Mouse (Mus musculus): ENCODE results near the gene Rfx5. TPM values are rescaled to one million over a fixed set of nuclear protein-coding genes. Genes with fewer than 3 reads are reported as not detected.
"Not testable (repeated sequence)": the region's sequence is repeated elsewhere in the genome, so short reads cannot be mapped to it uniquely, and the experiment has no call there.

The Rfx5 gene
- 6.7 and 10.8 TPM in 2 replicates for polyA plus RNA-seq (2016; fragmentation: Nextera tagmentation; extraction: Ambion mirVana)

- DNase-seq (ENCODE audit: low spot score): peak; percentile 90
- H3K27ac ChIP-seq: peak within 1 kb of the TSS; percentile 98
- H3K9me3 ChIP-seq (replicated peaks): no peaks in the 10 kb centered on the region
- peaks cover 16% of the 10 kb centered on the region for H3K4me1 ChIP-seq
- H3K36me3 ChIP-seq: peaks cover 44% of the 10 kb centered on the region
- peak within 1 kb of the TSS; percentile 84 for H3K4me3 ChIP-seq
- H3K27me3 ChIP-seq (ENCODE audit: low read depth, poor library complexity, severe bottlenecking): no peaks in the 10 kb centered on the region
- under 1% methylated on average over 50 of the region's 50 CpGs for WGBS
Measured at GRCm38 (mm10) chr3:94953764-94954616, at the start of gene Rfx5. Gene Rfx5 (plus strand): TSS chr3:94954075.

GRCm38 (mm10) chr3:94904759-94905158 is 49.1 kb upstream of the Rfx5 start:
- DNase-seq (ENCODE audit: low spot score); H3K4me3 ChIP-seq; H3K4me1 ChIP-seq; H3K27me3 ChIP-seq (ENCODE audit: low read depth, poor library complexity, severe bottlenecking); H3K27ac ChIP-seq; H3K9me3 ChIP-seq (replicated peaks); H3K36me3 ChIP-seq: not testable (repeated sequence)
- WGBS: 73% methylated on average over 3 of the region's 3 CpGs

- Histone ChIP-seq H3K4me1 (no peaks in the 10 kb centered on the region), H3K27me3 (ENCODE audit: low read depth, poor library complexity, severe bottlenecking) (no peaks in the 10 kb centered on the region), H3K4me3 (no peak overlapping the region), H3K36me3 (no peaks in the 10 kb centered on the region), H3K27ac (no peak overlapping the region), H3K9me3 (replicated peaks) (no peaks in the 10 kb centered on the region)
- WGBS: 64% methylated on average over 1 of the region's 1 CpGs
- no peak for DNase-seq (ENCODE audit: low spot score)
Measured at GRCm38 (mm10) chr3:94906482-94906881, 47.4 kb upstream of the Rfx5 start.

GRCm38 (mm10) chr3:94911050-94911693 is 42.7 kb upstream of the Rfx5 start:
- no peaks in the 10 kb centered on the region for H3K4me1 ChIP-seq

GRCm38 (mm10) chr3:94913801-94914200 is 40.1 kb upstream of the Rfx5 start:
- Histone ChIP-seq H3K27ac (no peak overlapping the region), H3K4me1 (no peaks in the 10 kb centered on the region), H3K4me3 (no peak overlapping the region), H3K36me3 (no peaks in the 10 kb centered on the region), H3K9me3 (replicated peaks) (no peaks in the 10 kb centered on the region), H3K27me3 (ENCODE audit: low read depth, poor library complexity, severe bottlenecking) (no peaks in the 10 kb centered on the region)
- 67% methylated on average over 5 of the region's 5 CpGs for WGBS
- no peak for DNase-seq (ENCODE audit: low spot score)

More at GRCm38 (mm10) chr3:94911050-94911693, 42.7 kb upstream of the Rfx5 start:
- no peaks in the 10 kb centered on the region for H3K36me3 ChIP-seq
- WGBS: 79% methylated on average over 2 of the region's 2 CpGs
- no peak for DNase-seq (ENCODE audit: low spot score)
- no peaks in the 10 kb centered on the region for H3K9me3 ChIP-seq (replicated peaks)
- no peak overlapping the region for H3K27ac ChIP-seq
- H3K27me3 ChIP-seq (ENCODE audit: low read depth, poor library complexity, severe bottlenecking): no peaks in the 10 kb centered on the region
- no peak overlapping the region for H3K4me3 ChIP-seq

- Histone ChIP-seq H3K36me3 (no peaks in the 10 kb centered on the region), H3K4me3 (no peak overlapping the region), H3K27me3 (ENCODE audit: low read depth, poor library complexity, severe bottlenecking) (no peaks in the 10 kb centered on the region), H3K27ac (no peak overlapping the region), H3K9me3 (replicated peaks) (no peaks in the 10 kb centered on the region), H3K4me1 (no peaks in the 10 kb centered on the region)
- DNase-seq (ENCODE audit: low spot score): no peak
- 88% methylated on average over 7 of the region's 7 CpGs for WGBS
Measured at GRCm38 (mm10) chr3:94915903-94916741, 37.8 kb upstream of the Rfx5 start.

- Histone ChIP-seq H3K4me1 (no peaks in the 10 kb centered on the region), H3K36me3 (no peaks in the 10 kb centered on the region), H3K9me3 (replicated peaks) (no peaks in the 10 kb centered on the region), H3K27me3 (ENCODE audit: low read depth, poor library complexity, severe bottlenecking) (0 out of 2 replicates have a peak, but pooled peaks cover 2% of the 10 kb centered on the region), H3K27ac (no peak overlapping the region), H3K4me3 (no peak overlapping the region)
- DNase-seq (ENCODE audit: low spot score): no peak
- 72% methylated on average over 14 of the region's 14 CpGs for WGBS
Measured at GRCm38 (mm10) chr3:94917816-94918361, 36.0 kb upstream of the Rfx5 start.

- H3K36me3 ChIP-seq: no peaks in the 10 kb centered on the region
- no peak overlapping the region for H3K4me3 ChIP-seq
- no peaks in the 10 kb centered on the region for H3K4me1 ChIP-seq
- no peaks in the 10 kb centered on the region for H3K9me3 ChIP-seq (replicated peaks)
- WGBS: 65% methylated on average over 4 of the region's 4 CpGs
- no peak overlapping the region for H3K27ac ChIP-seq
- no peak for DNase-seq (ENCODE audit: low spot score)
- H3K27me3 ChIP-seq (ENCODE audit: low read depth, poor library complexity, severe bottlenecking): 0 out of 2 replicates have a peak, but pooled peaks cover 2% of the 10 kb centered on the region
Measured at GRCm38 (mm10) chr3:94918845-94919244, 35.0 kb upstream of the Rfx5 start.

GRCm38 (mm10) chr3:94921104-94921503 is 32.8 kb upstream of the Rfx5 start:
- no peaks in the 10 kb centered on the region for H3K9me3 ChIP-seq (replicated peaks)
- H3K36me3 ChIP-seq: no peaks in the 10 kb centered on the region

GRCm38 (mm10) chr3:94922333-94922732 is 31.5 kb upstream of the Rfx5 start:
- no peak overlapping the region for H3K4me3 ChIP-seq
- WGBS: 24% methylated on average over 3 of the region's 3 CpGs
- H3K27ac ChIP-seq: no peak overlapping the region
- H3K4me1 ChIP-seq: no peaks in the 10 kb centered on the region
- no peak for DNase-seq (ENCODE audit: low spot score)
- H3K36me3 ChIP-seq: no peaks in the 10 kb centered on the region
- H3K9me3 ChIP-seq (replicated peaks): no peaks in the 10 kb centered on the region
- 0 out of 2 replicates have a peak, but pooled peaks cover 2% of the 10 kb centered on the region for H3K27me3 ChIP-seq (ENCODE audit: low read depth, poor library complexity, severe bottlenecking)

More at GRCm38 (mm10) chr3:94921104-94921503, 32.8 kb upstream of the Rfx5 start:
- Histone ChIP-seq H3K27me3 (ENCODE audit: low read depth, poor library complexity, severe bottlenecking) (0 out of 2 replicates have a peak, but pooled peaks cover 2% of the 10 kb centered on the region), H3K4me3 (no peak overlapping the region), H3K27ac (no peak overlapping the region), H3K4me1 (no peaks in the 10 kb centered on the region)
- no peak for DNase-seq (ENCODE audit: low spot score)
- 55% methylated on average over 3 of the region's 3 CpGs for WGBS

- Histone ChIP-seq H3K4me1 (no peaks in the 10 kb centered on the region), H3K27me3 (ENCODE audit: low read depth, poor library complexity, severe bottlenecking) (0 out of 2 replicates have a peak, but pooled peaks cover 2% of the 10 kb centered on the region), H3K9me3 (replicated peaks) (no peaks in the 10 kb centered on the region), H3K27ac (no peak overlapping the region), H3K36me3 (no peaks in the 10 kb centered on the region), H3K4me3 (no peak overlapping the region)
- no peak for DNase-seq (ENCODE audit: low spot score)
- 54% methylated on average over 8 of the region's 8 CpGs for WGBS
Measured at GRCm38 (mm10) chr3:94924688-94925087, 29.2 kb upstream of the Rfx5 start.

GRCm38 (mm10) chr3:94926301-94926736 is 27.6 kb upstream of the Rfx5 start:
- not testable (repeated sequence) for H3K9me3 ChIP-seq (replicated peaks); H3K27me3 ChIP-seq (ENCODE audit: low read depth, poor library complexity, severe bottlenecking); DNase-seq (ENCODE audit: low spot score); H3K4me3 ChIP-seq; H3K27ac ChIP-seq; H3K4me1 ChIP-seq; H3K36me3 ChIP-seq
- 52% methylated on average over 4 of the region's 4 CpGs for WGBS
